Mouse (Mus musculus) adrenal gland, adult 8-10 months (tissue): ENCODE results near the gene Dstyk. TPM values are rescaled to one million over a fixed set of nuclear protein-coding genes. Genes with fewer than 3 reads are reported as not detected.

Experiments used
- DNase-seq: peaks from one replicate; pipeline ENCODE4 v3.0.0; 2022
- total RNA-seq, 4 experiments: library from RNA; stranded (reverse); gene quantifications; 2 replicates each; pipeline ENCODE4 v1.2.4; 2022

Dstyk gene
- total RNA-seq, 4 experiments from 2014 or later = 24.4 to 39.9 (median 31.1) TPM

- DNase-seq = no peak
These were observed 98.0 kb downstream of the Dstyk start for GRCm38 (mm10) chr1:132515339-132515738.

Other genes with a start within 250 kb of the Dstyk start
- gene Lemd1, start 226.1 kb upstream of the Dstyk start, total RNA-seq = under 1 TPM in 3 of 4 experiments, not detected in 1; 0.31 to 0.46 (median 0.46) TPM
- gene AC124108.1, start 226.1 kb upstream of the Dstyk start, total RNA-seq = under 1 TPM; 0.10 to 0.17 (median 0.14) TPM
- not detected for gene Gm10188, start 187.8 kb upstream of the Dstyk start, total RNA-seq
- gene Klhdc8a, start 118.9 kb upstream of the Dstyk start, total RNA-seq = 100 to 1,000 TPM; 161 to 353 (median 258) TPM
- 10 to 100 TPM in 1 of 4 experiments, 1 to 10 TPM in 3; 3.8 to 11.9 (median 5.2) TPM for gene Nuak2, start 101.4 kb upstream of the Dstyk start, total RNA-seq
- gene Tmcc2, start 26.3 kb upstream of the Dstyk start, total RNA-seq = 10 to 100 TPM; 10.3 to 13.9 (median 12.1) TPM
- gene Rbbp5, start 59.8 kb downstream of the Dstyk start, total RNA-seq = 10 to 100 TPM; 32.1 to 49.6 (median 44.7) TPM
- gene Tmem81, start 88.7 kb downstream of the Dstyk start, total RNA-seq = 1 to 10 TPM; 4.2 to 9.0 (median 7.1) TPM
- under 1 TPM; 0.10 to 0.34 (median 0.18) TPM for gene Cntn2, start 125.7 kb downstream of the Dstyk start, total RNA-seq